Mouse (Mus musculus) forebrain, embryonic 16.5 days (tissue): ENCODE measurements around the gene Kank4. TPM values are rescaled to one million over a fixed set of nuclear protein-coding genes. Genes with fewer than 3 reads are reported as not detected.
"Not testable (repeated sequence)": the region's sequence is repeated elsewhere in the genome, so short reads cannot be mapped to it uniquely, and the experiment has no call there.

Experiments used
- ATAC-seq: fragments of 200-750 bp; cut with Nextera tagmentation; 2 replicates; pipeline ENCODE4 v1.8.0; 2017; ENCODE audit warnings: mild to moderate bottlenecking, moderate library complexity
- H3K27ac ChIP-seq: fragments of 300-500 bp; sonication (generic); 2 replicates; pipeline ENCODE4 v1.5.1; 2014; ENCODE audit warnings: low read length, control low read depth
- H3K27me3 ChIP-seq: fragments of 300-500 bp; sonication (generic); replicated peaks from 2 replicates; pipeline ENCODE4 v1.6.1; 2014; ENCODE audit warnings: low read length; ENCODE audit not compliant: control insufficient read depth, insufficient read depth
- H3K36me3 ChIP-seq: fragments of 300-500 bp; sonication (generic); 2 replicates; pipeline ENCODE4 v1.6.1; 2014; ENCODE audit not compliant: control insufficient read depth, insufficient read depth
- H3K4me1 ChIP-seq: fragments of 300-500 bp; sonication (generic); replicated peaks from 2 replicates; pipeline ENCODE4 v1.6.1; 2014; ENCODE audit warnings: low read length; ENCODE audit not compliant: control insufficient read depth, insufficient read depth
- H3K4me2 ChIP-seq: fragments of 300-500 bp; sonication (generic); 2 replicates; pipeline ENCODE4 v1.6.1; 2014; ENCODE audit warnings: mild to moderate bottlenecking, low read length, control low read depth
- H3K4me3 ChIP-seq: fragments of 300-500 bp; sonication (generic); replicated peaks from 2 replicates; pipeline ENCODE4 v1.5.1; 2014; ENCODE audit warnings: mild to moderate bottlenecking, low read length, control low read depth
- H3K9ac ChIP-seq: fragments of 300-500 bp; sonication (generic); replicated peaks from 2 replicates; pipeline ENCODE4 v1.6.1; 2014; ENCODE audit warnings: low read depth, low read length, control low read depth
- H3K9me3 ChIP-seq: fragments of 300-500 bp; sonication (generic); 2 replicates; pipeline ENCODE4 v1.6.1; 2016; ENCODE audit warnings: low read length; ENCODE audit not compliant: control insufficient read depth
- WGBS: fragments of 180-500 bp; shearing (Covaris S2); extraction: QIAGEN DNeasy Blood & Tissue Kit; methylation state at CpG from one replicate; pipeline ENCODE4 v1.1.7; 2014; 5-methylcytosine and 5-hydroxymethylcytosine counted together
- polyA plus RNA-seq: library from polyadenylated mRNA; unstranded; fragments of >200 nt; fragmentation: Nextera tagmentation; extraction: Ambion mirVana; gene quantifications from 2 replicates; pipeline ENCODE4 v1.2.1, GENCODE M21; 2015

Kank4 gene
- polyA plus RNA-seq, 1 experiment from 2014 or later: 0.46 TPM

GRCm38 (mm10) chr4:98850485-98850884 is 33.1 kb upstream of the Kank4 start:
- not testable (repeated sequence) for H3K4me2 ChIP-seq, H3K4me3 ChIP-seq, H3K27ac ChIP-seq, H3K4me1 ChIP-seq, ATAC-seq, H3K36me3 ChIP-seq, H3K9ac ChIP-seq, H3K9me3 ChIP-seq, H3K27me3 ChIP-seq
- WGBS: 87% methylated on average over 1 of the region's 1 CpGs

DNA sequence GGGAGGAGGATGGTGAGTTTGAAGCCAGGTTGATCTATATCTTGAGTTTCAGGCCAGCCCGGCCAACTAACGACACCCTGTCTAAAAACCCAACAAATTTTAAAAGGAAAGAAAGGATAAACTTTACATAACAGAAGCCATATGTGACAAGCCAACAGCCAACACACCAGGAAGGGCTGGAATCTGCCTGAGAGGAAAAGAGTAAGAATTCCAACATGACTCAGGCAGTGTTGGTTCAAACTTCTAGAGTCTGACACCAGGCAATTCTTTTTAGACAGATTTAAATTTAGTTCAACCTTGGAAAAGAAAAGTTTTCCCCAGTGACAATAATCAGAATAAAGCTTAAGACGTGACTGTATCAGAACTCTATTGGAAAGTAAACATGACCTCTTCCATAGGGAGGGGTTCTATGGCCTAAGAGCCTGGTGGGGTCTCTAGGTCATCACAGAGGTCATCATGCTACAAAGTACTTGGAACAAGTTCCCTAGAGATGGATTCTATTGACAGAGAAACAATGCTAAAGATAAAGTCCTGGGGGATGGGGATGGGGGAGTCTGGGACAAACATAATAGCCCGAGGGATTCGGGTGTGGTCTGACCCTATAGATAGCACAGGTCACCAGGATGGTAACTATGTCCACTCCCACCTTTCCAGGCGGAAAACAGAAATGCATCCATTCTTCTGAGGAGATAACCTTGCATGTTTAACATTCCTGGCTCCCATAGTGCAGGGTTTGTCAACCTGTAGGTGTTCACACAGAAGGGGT is 30.0 kb upstream of the Kank4 start:
- no peaks in the 10 kb centered on the region for H3K9me3 ChIP-seq
- no peak overlapping the region for H3K4me3 ChIP-seq
- 85% methylated on average over 6 of the region's 6 CpGs for WGBS
- no peaks in the 10 kb centered on the region for H3K36me3 ChIP-seq
- H3K4me2 ChIP-seq: no peak overlapping the region
- H3K27ac ChIP-seq: no peak overlapping the region
- H3K4me1 ChIP-seq: no peaks in the 10 kb centered on the region
- no peaks in the 10 kb centered on the region; the same call in 1 of the 2 replicates for H3K27me3 ChIP-seq
- ATAC-seq: no peak
- no peak overlapping the region for H3K9ac ChIP-seq

- WGBS: 54% methylated on average over 3 of the region's 3 CpGs
- H3K27me3 ChIP-seq: no peaks in the 10 kb centered on the region; the same call in 1 of the 2 replicates
- no peak overlapping the region for H3K27ac ChIP-seq
- no peak overlapping the region for H3K4me3 ChIP-seq
- H3K4me1 ChIP-seq: no peaks in the 10 kb centered on the region
- no peaks in the 10 kb centered on the region for H3K9me3 ChIP-seq
- H3K4me2 ChIP-seq: no peak overlapping the region
- H3K36me3 ChIP-seq: no peaks in the 10 kb centered on the region
- no peak for ATAC-seq
- no peak overlapping the region for H3K9ac ChIP-seq
Measured at GRCm38 (mm10) chr4:98846396-98846795, 29.1 kb upstream of the Kank4 start.

- Histone ChIP-seq H3K4me2 (no peak overlapping the region), H3K36me3 (no peaks in the 10 kb centered on the region), H3K9ac (no peak overlapping the region), H3K9me3 (no peaks in the 10 kb centered on the region), H3K4me3 (no peak overlapping the region), H3K27ac (no peak overlapping the region), H3K4me1 (no peaks in the 10 kb centered on the region), H3K27me3 (no peaks in the 10 kb centered on the region; the same call in 1 of the 2 replicates)
- 71% methylated on average over 8 of the region's 8 CpGs for WGBS
- no peak; the same call in 1 of the 2 replicates for ATAC-seq
Measured at GRCm38 (mm10) chr4:98845687-98846125, 28.4 kb upstream of the Kank4 start.

- Histone ChIP-seq H3K4me2 (no peak overlapping the region), H3K9me3 (no peaks in the 10 kb centered on the region), H3K36me3 (no peaks in the 10 kb centered on the region), H3K4me3 (no peak overlapping the region), H3K9ac (no peak overlapping the region), H3K27ac (no peak overlapping the region), H3K4me1 (no peaks in the 10 kb centered on the region), H3K27me3 (no peaks in the 10 kb centered on the region; the same call in 1 of the 2 replicates)
- ATAC-seq: no peak
- WGBS: 92% methylated on average over 4 of the region's 4 CpGs
Measured at GRCm38 (mm10) chr4:98845201-98845600, 27.9 kb upstream of the Kank4 start.

- H3K4me3 ChIP-seq: no peak overlapping the region
- H3K27ac ChIP-seq: no peak overlapping the region
- H3K9me3 ChIP-seq: no peaks in the 10 kb centered on the region
- H3K36me3 ChIP-seq: no peaks in the 10 kb centered on the region
- ATAC-seq: no peak
- H3K4me1 ChIP-seq: no peaks in the 10 kb centered on the region
- no peak overlapping the region for H3K4me2 ChIP-seq
- H3K27me3 ChIP-seq: no peaks in the 10 kb centered on the region; the same call in 1 of the 2 replicates
- WGBS: 87% methylated on average over 7 of the region's 7 CpGs
- no peak overlapping the region for H3K9ac ChIP-seq
Measured at GRCm38 (mm10) chr4:98843906-98844597, 26.7 kb upstream of the Kank4 start.

GRCm38 (mm10) chr4:98841251-98841650 is 23.9 kb upstream of the Kank4 start:
- H3K9me3 ChIP-seq, H3K36me3 ChIP-seq, ATAC-seq, H3K27me3 ChIP-seq, H3K4me1 ChIP-seq, H3K4me3 ChIP-seq, H3K9ac ChIP-seq, H3K27ac ChIP-seq, H3K4me2 ChIP-seq: not testable (repeated sequence)
- WGBS: 71% methylated on average over 6 of the region's 6 CpGs

DNA sequence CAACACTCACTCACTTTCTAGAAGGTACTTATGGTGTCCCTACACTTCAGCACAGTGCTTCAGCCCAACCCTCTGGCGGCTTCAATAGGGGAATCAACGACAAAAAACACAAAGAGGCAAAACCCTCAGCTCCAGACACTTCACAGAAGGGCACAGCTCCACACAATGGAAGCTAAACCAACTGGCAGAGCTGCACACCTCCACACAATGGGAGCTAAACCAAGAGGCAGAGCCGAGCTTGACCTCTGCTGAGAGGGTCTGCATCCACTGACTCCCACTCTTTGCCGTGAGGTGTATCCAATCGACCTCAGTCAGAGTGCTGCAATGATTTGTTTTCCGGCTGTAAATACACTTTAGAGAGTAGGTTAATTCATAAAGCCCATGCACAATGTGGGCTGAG is 23.2 kb upstream of the Kank4 start:
- H3K36me3 ChIP-seq: no peaks in the 10 kb centered on the region
- WGBS: 12% methylated on average over 6 of the region's 6 CpGs
- no peaks in the 10 kb centered on the region for H3K4me1 ChIP-seq
- no peaks in the 10 kb centered on the region for H3K27me3 ChIP-seq
- no peak for ATAC-seq
- no peaks in the 10 kb centered on the region for H3K9me3 ChIP-seq
- no peak overlapping the region for H3K27ac ChIP-seq
- H3K4me2 ChIP-seq: no peak overlapping the region
- H3K9ac ChIP-seq: no peak overlapping the region
- H3K4me3 ChIP-seq: no peak overlapping the region

DNA sequence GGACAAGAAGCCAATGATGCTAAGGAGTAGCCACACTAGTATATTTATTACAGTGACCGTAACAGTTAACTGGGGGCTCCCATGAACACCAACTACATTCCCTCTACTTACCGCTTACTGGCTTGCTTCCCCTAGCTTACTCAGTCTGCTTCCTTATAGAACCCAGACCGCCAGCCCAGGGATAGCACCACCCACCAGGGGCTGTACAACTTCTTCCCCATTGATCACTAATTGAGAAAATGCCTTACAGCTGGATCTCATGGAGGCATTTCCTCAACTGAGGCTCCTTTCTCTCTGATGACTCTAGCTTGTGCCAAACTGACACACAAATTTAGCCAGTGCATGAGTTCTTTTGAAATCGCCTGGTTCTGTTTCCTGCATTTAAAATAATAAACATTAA is 21.6 kb upstream of the Kank4 start:
- H3K4me1 ChIP-seq: no peaks in the 10 kb centered on the region
- no peaks in the 10 kb centered on the region for H3K27me3 ChIP-seq
- no peak overlapping the region for H3K4me3 ChIP-seq
- H3K36me3 ChIP-seq: no peaks in the 10 kb centered on the region
- no peak overlapping the region for H3K27ac ChIP-seq
- no peak overlapping the region for H3K9ac ChIP-seq
- no peak for ATAC-seq
- H3K9me3 ChIP-seq: no peaks in the 10 kb centered on the region
- no peak overlapping the region for H3K4me2 ChIP-seq
- 88% methylated on average over 4 of the region's 4 CpGs for WGBS
